Mouse (Mus musculus): ENCODE measurements at regions not wholly inside any gene's neighbourhood (a gene's known extent, or its start where the extent isn't known, plus 50 kb on each side); places are given as distances from the start of the nearest gene placed in this dataset.

- no peak for DNase-seq (ENCODE audit: extremely low spot score, low spot score)
Observed at GRCm38 (mm10) chr9:72217296-72218028, 57.2 kb upstream of the Zfp280d start.

GRCm38 (mm10) chr9:72218736-72219135 lies 55.9 kb upstream of the Zfp280d start:
- no peak for DNase-seq (ENCODE audit: extremely low spot score, low spot score)

- DNase-seq (ENCODE audit: extremely low spot score, low spot score): no peak
Observed at GRCm38 (mm10) chr9:72219892-72220291, 54.8 kb upstream of the Zfp280d start.

- no peak for DNase-seq (ENCODE audit: extremely low spot score, low spot score)
Observed at GRCm38 (mm10) chr9:72221333-72221732, 53.3 kb upstream of the Zfp280d start.
